Mouse (Mus musculus) brown adipose tissue, adult 24 weeks (tissue): Measurements from ENCODE around the gene Galnt7. TPM values are rescaled to one million over a fixed set of nuclear protein-coding genes. Genes with fewer than 3 reads are reported as not detected.
A peak's percentile ranks its signal among the peaks of the same experiment; 100 is the strongest.

Experiments used
- H3K27ac ChIP-seq: fragments of 200-500 bp; replicated peaks from 2 replicates; pipeline ENCODE4 v1.5.1; 2012; ENCODE audit warnings: low read depth, mild to moderate bottlenecking, low read length
- H3K4me1 ChIP-seq: fragments of 200-500 bp; 2 replicates; pipeline ENCODE4 v1.6.1; 2012; ENCODE audit warnings: low read length, mixed read lengths; ENCODE audit not compliant: control insufficient read depth, insufficient read depth, insufficient read length
- H3K4me3 ChIP-seq: fragments of 200-500 bp; 2 replicates; pipeline ENCODE4 v1.5.1; 2012; ENCODE audit warnings: low read depth, mild to moderate bottlenecking, low read length, moderate library complexity; ENCODE audit not compliant: insufficient read depth
- polyA plus RNA-seq: library from polyadenylated mRNA; stranded (reverse); fragments of >200 nt; gene quantifications from 2 replicates; pipeline ENCODE4 v1.2.4, GENCODE M21; 2012; ENCODE audit not compliant: missing spikeins, insufficient read depth, insufficient read length

Galnt7 gene
- 0.79 and 0.96 TPM in 2 replicates for polyA plus RNA-seq

DNA sequence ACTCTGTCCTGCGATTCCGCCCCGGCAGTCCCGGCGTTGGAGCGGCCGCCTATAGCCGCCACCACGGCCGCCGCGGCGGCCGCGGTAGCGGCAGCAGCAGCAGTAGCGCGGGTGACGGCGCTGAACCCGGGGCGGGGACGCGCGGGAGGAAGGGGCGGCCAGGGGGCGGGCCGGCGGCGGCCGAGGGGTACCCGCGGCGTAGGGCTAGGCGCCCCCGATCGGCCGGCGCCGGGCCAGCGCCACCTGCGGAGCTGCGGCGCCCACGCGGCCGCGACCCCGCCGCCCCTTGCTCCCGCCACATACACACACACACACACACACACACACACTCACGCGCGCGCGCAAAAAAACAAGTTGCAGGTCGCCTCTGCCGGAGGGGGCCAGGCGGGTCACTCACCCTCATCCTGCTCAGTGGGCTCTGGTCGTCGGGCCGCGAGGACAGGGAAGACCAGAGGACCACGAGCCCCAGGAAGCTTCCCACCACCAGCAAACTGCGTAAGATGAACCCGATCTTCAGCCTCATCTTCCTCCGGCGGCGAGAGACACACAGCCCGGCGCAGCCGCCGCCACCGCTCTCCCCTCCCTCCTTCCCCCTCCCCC is at the start of gene Galnt7:
TSS of gene Galnt7 (minus strand) at position 577 of the 600 bp plus-strand sequence.
- Histone ChIP-seq H3K4me1 (no peaks in the 10 kb centered on the region), H3K27ac (peak within 1 kb of the TSS; percentile 57), H3K4me3 (peak within 1 kb of the TSS; percentile 99)

DNA sequence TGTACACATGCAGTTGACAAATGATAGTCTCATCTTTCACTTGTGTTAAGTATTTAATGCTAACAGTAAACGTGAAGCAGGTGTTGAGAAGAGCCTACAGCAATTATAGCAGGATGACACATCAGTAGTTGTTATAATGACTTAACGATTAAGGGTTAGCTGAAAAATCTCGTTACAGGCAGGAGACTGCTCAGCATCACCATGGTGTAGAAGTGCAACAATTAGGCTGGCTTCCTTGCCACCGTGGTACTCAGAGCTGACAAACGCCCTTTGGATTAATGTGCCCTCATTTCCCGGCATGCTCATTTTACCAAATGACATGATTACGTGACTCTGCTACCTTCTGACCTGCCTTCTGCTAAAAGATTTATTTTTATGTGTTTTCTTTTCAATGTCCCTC is 35.8 kb upstream of the Galnt7 start:
- Histone ChIP-seq H3K27ac (no peak overlapping the region), H3K4me1 (no peaks in the 10 kb centered on the region), H3K4me3 (no peak overlapping the region)

DNA sequence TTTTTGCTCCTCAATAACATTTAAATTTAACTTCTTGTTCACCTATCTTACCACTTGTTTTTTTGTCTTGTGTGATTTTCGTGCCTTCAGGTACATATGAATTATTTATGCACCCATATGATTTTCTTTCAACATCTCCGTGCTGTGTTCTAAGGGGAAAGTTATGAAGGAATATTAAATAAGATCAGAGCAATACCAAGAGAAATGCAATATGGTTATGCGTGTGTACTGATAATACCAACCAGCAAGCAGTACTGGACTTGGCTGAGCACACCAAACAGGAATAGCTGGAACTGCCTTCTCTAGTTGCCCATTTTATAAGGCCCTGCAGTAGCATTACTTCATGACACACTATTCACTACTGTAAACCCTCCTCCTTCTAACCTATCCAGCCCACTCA is 33.0 kb upstream of the Galnt7 start:
- H3K27ac ChIP-seq = no peak overlapping the region
- no peak overlapping the region for H3K4me3 ChIP-seq

DNA sequence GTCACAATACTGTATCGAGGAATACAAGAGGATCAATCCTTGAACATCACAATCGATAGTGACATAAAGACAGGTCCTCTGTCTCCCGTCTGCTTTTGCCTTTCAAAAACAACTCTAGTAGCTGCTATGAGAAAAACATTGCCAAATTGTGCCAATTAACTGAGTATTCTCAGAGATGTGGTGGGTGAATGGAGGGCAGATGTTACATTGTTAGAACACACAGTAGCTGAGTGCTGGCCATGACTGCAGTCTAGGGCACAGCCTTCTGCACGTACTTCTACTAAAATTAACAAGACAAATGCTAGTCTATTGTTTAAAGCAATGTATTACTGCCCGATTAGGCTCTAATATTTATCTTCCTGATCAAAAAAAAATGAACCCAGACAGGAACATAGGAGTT is 27.2 kb upstream of the Galnt7 start:
- H3K27ac ChIP-seq = no peak overlapping the region
- H3K4me3 ChIP-seq = no peak overlapping the region
- H3K4me1 ChIP-seq = no peaks in the 10 kb centered on the region

More for the DNA sequence above, 33.0 kb upstream of the Galnt7 start:
- no peaks in the 10 kb centered on the region for H3K4me1 ChIP-seq

DNA sequence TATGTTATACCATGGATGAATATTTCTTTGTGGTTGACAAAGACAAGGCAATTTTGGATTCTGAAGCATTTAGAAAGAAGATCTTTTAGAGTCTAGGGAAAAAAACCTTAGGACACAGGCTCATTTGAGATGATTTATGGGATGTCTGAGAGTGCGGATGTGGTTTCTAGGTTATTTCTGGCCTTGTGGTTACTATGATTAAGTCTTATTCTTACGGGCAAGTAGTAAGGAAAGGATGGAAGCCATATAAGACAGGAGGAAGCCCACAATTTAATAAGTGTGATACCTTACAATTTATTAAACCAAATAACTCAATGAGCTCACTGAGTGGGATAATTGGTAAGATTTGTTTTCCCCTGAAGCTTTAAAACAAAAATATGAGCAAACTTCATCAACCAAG is 11.3 kb upstream of the Galnt7 start:
- Histone ChIP-seq H3K4me1 (no peaks in the 10 kb centered on the region), H3K27ac (no peak overlapping the region), H3K4me3 (no peak overlapping the region)

DNA sequence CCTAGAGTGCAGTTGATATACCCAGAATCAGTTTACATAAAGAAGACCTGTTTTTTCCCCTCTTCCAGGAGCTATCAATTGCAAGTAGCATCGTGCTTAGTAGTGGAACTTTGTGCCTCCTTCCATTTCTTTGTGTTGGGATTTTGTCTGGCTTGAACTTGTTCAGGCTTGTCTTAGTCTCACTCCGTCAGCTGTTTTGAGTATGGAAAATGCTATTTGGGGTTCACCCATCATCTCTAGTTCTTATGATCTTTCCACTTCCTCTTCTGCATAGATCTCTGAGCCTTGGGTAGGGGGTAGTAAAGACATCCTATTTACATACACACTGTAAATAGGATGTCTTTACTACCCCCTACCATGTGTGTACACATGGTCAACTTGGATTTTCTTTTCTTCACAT is 7.2 kb upstream of the Galnt7 start:
- H3K4me1 ChIP-seq = no peaks in the 10 kb centered on the region
- H3K27ac ChIP-seq = no peak overlapping the region
- H3K4me3 ChIP-seq = no peak overlapping the region

DNA sequence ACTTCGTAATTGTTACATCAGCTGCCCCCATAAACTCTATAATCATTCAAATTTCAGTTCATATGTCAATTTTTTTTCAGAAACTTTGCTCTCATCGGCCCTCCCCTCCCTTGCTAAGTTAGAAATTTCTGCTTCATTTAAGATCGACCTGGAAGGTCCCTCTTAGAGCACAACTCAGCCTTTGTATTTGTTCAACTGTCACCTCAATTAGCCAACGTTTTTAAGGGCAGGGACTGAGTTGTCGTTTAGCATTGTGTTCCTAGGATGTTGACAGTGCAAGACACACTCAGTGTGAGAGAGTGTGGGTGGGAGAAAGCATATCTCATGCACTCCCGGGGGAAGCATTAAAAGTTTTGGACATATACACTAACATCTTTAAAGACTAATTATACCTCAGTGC is 3.6 kb upstream of the Galnt7 start:
- Histone ChIP-seq H3K4me3 (no peak overlapping the region), H3K4me1 (no peaks in the 10 kb centered on the region), H3K27ac (no peak overlapping the region)

DNA sequence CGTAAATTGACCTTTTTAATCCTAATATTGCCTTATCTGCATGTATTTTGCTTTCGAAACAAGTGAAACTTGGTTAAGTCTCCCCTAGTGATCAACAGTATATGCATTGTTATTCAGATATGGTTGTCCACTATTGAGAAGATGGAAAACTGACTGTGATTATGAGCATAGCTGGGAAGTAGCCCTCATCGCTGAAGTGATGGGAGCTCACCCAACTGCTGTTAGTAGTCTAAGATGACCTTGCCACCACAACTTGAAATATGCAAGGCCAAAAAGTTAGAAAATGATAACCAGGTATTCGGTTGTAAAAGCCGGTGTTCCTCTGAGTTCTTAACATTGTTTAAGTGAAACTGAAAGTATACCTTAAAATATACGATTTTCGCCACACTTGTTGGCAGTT is 1.3 kb upstream of the Galnt7 start:
- Histone ChIP-seq H3K4me3 (no peak overlapping the region), H3K27ac (no peak overlapping the region), H3K4me1 (no peaks in the 10 kb centered on the region)

DNA sequence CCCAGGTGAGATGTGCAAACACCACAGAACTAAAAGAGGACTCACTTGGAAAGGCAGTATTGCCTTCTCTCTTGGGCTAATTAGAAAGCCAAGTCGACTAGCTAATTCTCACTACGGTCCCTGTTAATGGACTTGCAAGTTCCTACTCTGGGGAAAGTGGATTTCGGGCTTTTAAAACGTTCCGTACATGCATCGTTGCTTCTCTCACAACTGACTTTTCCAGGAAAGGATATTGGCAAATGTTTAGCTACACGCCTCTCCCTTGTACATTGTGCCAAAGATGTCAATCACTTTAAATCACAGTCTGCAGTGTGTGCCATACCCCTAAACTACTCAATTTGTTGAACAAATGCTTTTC is 915 bp upstream of the Galnt7 start:
- H3K4me3 ChIP-seq = peak overlapping the region; percentile 73
- no peaks in the 10 kb centered on the region for H3K4me1 ChIP-seq
- H3K27ac ChIP-seq = no peak overlapping the region

DNA sequence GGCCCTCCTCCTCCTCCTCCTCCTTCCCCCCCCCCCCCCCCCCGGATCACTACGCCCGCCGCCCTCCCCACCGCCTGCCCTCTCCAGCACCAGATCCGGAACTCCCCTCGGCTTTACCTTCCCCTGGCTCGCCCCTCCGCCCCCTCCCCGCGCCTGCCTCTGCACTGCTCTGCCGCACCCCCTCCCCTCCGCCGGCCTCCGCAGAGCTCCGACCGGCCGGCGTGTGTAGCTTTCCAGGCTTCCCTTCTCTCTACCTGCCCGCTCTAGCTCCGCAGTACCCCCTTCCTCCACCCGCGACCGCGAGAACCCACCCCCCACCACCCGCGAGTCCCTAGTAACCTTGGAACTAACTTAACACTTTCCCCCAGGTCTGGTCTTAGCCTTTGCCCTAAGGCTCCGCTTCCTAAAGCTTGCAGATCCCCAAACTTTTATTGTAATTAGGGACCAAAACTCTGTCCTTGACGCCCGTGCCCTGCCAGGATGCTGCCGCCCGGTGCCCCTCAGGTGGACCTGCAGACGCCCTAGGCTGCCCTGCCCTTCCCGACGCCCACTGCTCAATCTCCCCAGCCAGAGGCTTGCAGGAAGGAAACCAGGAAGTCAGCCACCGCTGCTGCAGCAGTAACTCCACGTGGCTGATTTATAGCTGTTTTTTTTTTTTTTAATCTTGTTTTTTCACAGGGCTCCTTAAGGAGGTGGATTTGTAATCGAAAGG is 380 bp upstream of the Galnt7 start:
- peak overlapping the region; percentile 73 for H3K4me3 ChIP-seq
- 0 out of 2 replicates have a peak overlapping the region, but pooled peaks have one; percentile 15 for H3K27ac ChIP-seq
- H3K4me1 ChIP-seq = no peaks in the 10 kb centered on the region

DNA sequence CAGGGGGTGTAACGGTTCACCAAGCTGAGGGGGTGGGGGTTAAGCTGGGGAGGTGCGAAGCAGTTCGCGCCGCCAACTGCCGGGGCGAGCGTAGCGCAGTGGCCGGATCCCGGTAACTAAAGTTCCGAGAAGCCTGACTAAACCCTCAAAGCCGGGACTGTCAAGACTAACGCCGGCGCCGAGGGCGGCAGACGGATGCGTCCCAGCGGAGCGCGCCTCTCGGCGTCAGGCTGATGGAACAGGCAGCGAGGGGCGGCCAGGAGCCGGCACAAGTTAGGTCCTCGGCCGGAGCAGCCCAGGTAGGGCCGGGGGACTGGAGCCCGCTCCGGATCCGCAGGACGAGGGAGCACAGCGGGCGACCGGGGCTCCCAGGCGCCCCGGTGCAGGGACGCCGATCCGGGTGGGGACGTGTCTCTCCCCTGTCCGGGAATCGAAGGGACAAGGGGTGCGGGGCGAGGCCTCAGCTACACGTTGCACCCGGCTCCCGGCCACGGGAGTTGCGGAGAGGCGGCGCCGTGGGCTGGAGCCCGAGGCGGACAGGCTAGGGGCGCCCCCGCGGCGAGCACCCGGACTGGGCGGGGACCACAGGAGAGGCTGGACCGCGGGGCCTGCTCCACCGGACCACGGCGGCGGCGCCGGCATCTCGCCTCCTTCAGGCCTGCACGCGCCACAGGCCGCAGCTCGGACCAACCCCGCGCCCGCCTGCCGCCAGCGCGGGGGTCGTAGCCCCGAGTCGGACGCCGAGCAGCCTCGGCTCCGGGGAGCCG is 960 bp downstream of the Galnt7 start:
- Histone ChIP-seq H3K4me1 (no peaks in the 10 kb centered on the region), H3K4me3 (peak overlapping the region; percentile 99), H3K27ac (peak overlapping the region; percentile 57)

DNA sequence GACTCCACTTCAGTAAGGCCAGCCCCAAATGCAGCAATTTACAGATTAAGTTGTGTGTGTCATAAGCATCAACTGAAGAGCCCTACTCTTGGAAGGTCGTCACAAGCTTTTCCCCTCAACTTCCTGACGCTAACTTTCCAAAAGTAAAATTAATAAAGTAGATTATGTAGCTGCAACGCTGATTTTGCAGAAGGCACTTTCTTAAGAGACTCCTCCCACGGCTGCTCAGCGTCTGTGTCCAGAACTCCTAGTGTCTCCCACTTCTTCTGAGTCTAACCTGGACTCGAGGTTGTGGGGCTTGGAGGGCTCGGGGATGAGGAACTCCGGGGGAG is 1.5 kb downstream of the Galnt7 start:
- Histone ChIP-seq H3K27ac (no peak overlapping the region), H3K4me3 (peak overlapping the region; percentile 99), H3K4me1 (no peaks in the 10 kb centered on the region)

DNA sequence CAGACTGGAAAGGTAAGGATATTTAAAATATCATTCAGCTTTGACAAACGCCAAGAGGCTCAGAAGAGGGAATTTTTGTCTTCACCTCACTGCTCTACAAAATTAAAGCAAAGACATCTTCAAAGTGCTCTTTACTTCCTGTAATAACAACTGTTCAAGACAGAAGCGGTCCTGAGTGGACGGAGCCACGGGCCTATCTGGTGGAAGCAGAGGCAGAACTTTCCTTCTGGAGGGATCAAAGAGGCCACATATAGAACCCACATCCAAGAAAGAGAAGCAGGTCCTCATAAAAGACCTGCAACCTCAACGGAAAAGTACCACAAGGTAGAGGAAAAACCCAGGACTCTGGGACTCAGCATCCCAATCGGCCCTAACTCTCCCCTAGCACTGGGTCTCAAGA is 2.6 kb downstream of the Galnt7 start:
- no peaks in the 10 kb centered on the region for H3K4me1 ChIP-seq
- no peak overlapping the region for H3K27ac ChIP-seq
- no peak overlapping the region for H3K4me3 ChIP-seq

DNA sequence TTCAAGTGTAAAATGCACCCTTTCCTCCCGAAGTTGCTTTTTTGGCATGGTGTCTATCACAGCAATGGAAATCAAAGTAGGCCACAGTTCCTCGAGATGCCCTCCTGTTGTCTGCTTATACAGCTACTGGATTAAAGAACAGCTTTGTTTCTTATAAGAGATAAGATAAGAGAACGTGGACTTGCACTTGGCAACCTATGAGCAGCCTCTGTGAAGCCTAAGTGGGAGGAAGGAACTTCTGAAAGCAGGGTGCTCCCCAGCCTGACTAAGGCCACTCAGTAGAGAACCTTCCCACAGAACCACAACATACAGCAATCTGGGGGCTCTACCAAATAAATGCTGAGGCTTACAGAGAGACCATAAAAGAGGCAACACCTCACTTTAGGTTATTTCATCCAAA is 5.3 kb downstream of the Galnt7 start:
- H3K4me1 ChIP-seq = no peaks in the 10 kb centered on the region
- no peak overlapping the region for H3K27ac ChIP-seq
- H3K4me3 ChIP-seq = no peak overlapping the region

DNA sequence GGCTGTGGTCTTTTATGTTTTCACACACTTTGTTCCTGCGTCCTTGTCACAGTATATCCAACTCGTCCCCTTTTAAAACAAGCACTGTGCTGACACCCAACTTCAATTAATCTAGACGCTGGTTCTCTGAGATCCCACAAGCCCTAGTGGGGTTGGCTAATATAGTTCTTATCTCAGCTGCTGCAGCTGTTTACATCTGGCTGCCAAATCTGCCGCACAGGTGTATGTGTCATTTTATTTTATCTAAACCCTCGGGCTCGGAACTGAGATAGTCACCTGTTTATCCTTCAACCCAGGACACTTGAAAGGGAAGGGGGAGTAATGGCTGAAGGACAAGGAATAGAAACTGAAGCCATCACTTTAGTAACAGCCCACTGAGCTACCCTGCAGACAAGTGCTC is 8.6 kb downstream of the Galnt7 start:
- Histone ChIP-seq H3K4me1 (no peaks in the 10 kb centered on the region), H3K4me3 (no peak overlapping the region), H3K27ac (no peak overlapping the region)

DNA sequence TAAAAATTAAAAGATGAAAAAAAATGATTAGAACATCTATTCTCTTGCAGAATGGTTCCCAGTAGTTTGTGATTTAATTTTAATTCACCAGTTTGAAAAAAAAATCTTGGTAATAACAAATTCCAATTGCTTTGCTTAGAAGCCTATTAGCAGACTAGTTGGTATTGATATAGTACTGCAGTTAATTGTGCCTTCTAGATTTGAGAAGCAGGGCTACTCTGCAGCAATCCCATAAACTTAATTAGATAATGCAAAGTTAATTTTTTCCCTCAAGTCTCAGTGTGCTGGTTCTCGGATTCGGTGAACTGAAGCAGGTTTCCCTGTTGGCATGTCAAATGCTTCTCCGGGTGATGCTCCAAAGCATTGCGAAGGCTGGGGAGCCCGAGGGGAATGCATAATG is 10.1 kb downstream of the Galnt7 start:
- Histone ChIP-seq H3K4me1 (no peaks in the 10 kb centered on the region; the same call in 1 of the 2 replicates), H3K4me3 (no peak overlapping the region), H3K27ac (no peak overlapping the region)
